Mouse (Mus musculus) hindbrain, embryonic 11.5 days (tissue): Measurements from ENCODE around the gene Sav1. TPM values are rescaled to one million over a fixed set of nuclear protein-coding genes. Genes with fewer than 3 reads are reported as not detected.

Source experiments
- polyA plus RNA-seq: library from polyadenylated mRNA; unstranded; fragments of >200 nt; fragmentation: Nextera tagmentation; extraction: Ambion mirVana; gene quantifications from 2 replicates; pipeline ENCODE4 v1.2.1, GENCODE M21; 2014

Sav1 gene
- polyA plus RNA-seq, 1 experiment from 2014 or later = 7.3 TPM

Other genes with a start within 250 kb of the Sav1 start
- 0.77 and 1.5 TPM in 2 replicates for gene Cdkl1, start 195.7 kb downstream of the Sav1 start, polyA plus RNA-seq
- 54.7 and 59.5 TPM in 2 replicates for gene Atl1, start 94.4 kb downstream of the Sav1 start, polyA plus RNA-seq
- 37.9 and 38.4 TPM in 2 replicates for gene Map4k5, start 93.8 kb downstream of the Sav1 start, polyA plus RNA-seq
- gene Nin, start 126.7 kb upstream of the Sav1 start, polyA plus RNA-seq = 14.9 and 15.4 TPM in 2 replicates
- not detected in 2 replicates for gene Abhd12b, start 167.1 kb upstream of the Sav1 start, polyA plus RNA-seq
- gene Pygl, start 244.5 kb upstream of the Sav1 start, polyA plus RNA-seq = 6.6 and 6.8 TPM in 2 replicates